Mouse (Mus musculus): ENCODE measurements around the gene Pwp2.
"Not testable (repeated sequence)": the region's sequence is repeated elsewhere in the genome, so short reads cannot be mapped to it uniquely, and the experiment has no call there.

The Pwp2 gene

DNA sequence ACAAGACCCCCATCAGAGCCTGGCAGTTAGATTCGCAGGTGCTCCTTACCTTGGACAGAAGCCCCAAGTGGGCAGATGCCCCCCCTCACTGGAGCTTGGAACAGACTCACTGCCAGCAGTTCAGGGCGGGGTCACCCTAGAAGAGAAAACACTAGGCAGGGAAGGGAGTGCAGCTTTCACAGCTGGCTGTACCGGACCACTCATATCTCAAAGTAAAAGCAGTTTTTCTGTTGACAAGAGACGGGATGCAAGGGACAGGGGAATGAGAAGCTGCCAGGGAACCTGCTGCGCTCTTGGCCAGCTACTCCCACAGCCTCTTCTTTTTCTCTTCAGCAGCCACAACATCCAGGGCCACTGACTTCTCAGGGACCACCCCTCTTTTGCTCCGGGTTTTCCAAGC is 60.8 kb downstream of the Pwp2 start:
- in situ Hi-C loops (cut with MboI; ENCODE audit: unreplicated experiment in 2 of 2) = not testable (repeated sequence)

Measured in v-Abl transformed pro-B cells (cell line).